Mouse (Mus musculus): ENCODE data around the gene Ror1. TPM values are rescaled to one million over a fixed set of nuclear protein-coding genes. Genes with fewer than 3 reads are reported as not detected.

Ror1 gene
- polyA plus RNA-seq, 1 experiment from 2014 or later, result 13.9 TPM

- H3K4me2 ChIP-seq, result no peak overlapping the region
- H3K36me3 ChIP-seq, result no peaks in the 10 kb centered on the region
- H3K9me3 ChIP-seq (replicated peaks), result 0 out of 2 replicates have a peak, but pooled peaks cover 3% of the 10 kb centered on the region
- WGBS, result 76% methylated on average over 10 of the region's 10 CpGs
- H3K27me3 ChIP-seq (replicated peaks), result peaks cover 15% of the 10 kb centered on the region
- H3K9ac ChIP-seq, result no peak overlapping the region
- H3K27ac ChIP-seq (ENCODE audit: poor library complexity, severe bottlenecking), result no peak overlapping the region
- 0 out of 2 replicates have a peak, but pooled peaks cover 9% of the 10 kb centered on the region for H3K4me1 ChIP-seq (replicated peaks)
- no peak overlapping the region for H3K4me3 ChIP-seq
- no peak for ATAC-seq (ENCODE audit: insufficient number of reproducible peaks, low FRiP score)
Observed at GRCm38 (mm10) chr4:100311775-100312537, 216.4 kb downstream of the Ror1 start.

DNA sequence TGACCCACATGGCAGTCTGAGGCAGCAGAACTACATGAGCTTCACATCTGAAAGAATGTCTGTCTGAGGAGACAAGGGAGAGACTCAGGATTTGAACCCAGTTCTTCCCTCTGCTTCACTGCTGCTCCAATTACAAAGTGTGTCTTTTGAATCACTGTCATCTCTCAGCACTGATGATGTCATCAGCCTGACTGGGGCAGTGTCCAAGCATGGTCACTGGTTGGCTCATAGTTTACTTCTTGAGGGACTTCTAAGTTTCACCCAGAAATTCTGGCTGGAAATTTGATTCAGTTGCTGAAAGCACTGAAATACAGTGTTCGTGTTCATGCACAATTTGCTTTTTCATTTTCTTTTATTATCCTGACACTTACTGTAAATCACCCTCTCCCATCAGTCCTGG lies 219.5 kb downstream of the Ror1 start:
- Histone ChIP-seq H3K4me2 (no peak overlapping the region), H3K27me3 (replicated peaks) (no peaks in the 10 kb centered on the region; the same call in 1 of the 2 replicates), H3K9me3 (replicated peaks) (peaks cover 10% of the 10 kb centered on the region), H3K9ac (no peak overlapping the region), H3K4me3 (no peak overlapping the region), H3K27ac (ENCODE audit: poor library complexity, severe bottlenecking) (no peak overlapping the region), H3K36me3 (no peaks in the 10 kb centered on the region), H3K4me1 (replicated peaks) (no peaks in the 10 kb centered on the region)
- WGBS, result 81% methylated on average over 1 of the region's 1 CpGs
- no peak for ATAC-seq (ENCODE audit: insufficient number of reproducible peaks, low FRiP score)

GRCm38 (mm10) chr4:100321758-100322157 lies 226.2 kb downstream of the Ror1 start:
- ATAC-seq (ENCODE audit: insufficient number of reproducible peaks, low FRiP score), result peak; percentile 68
- H3K9me3 ChIP-seq (replicated peaks), result peaks cover 7% of the 10 kb centered on the region
- H3K27me3 ChIP-seq (replicated peaks), result peaks cover 14% of the 10 kb centered on the region; the same call in 1 of the 2 replicates
- no peak overlapping the region for H3K4me3 ChIP-seq
- H3K4me1 ChIP-seq (replicated peaks), result peaks cover 18% of the 10 kb centered on the region
- H3K27ac ChIP-seq (ENCODE audit: poor library complexity, severe bottlenecking), result 0 out of 2 replicates have a peak overlapping the region, but pooled peaks have one; percentile 14
- WGBS, result 28% methylated on average over 6 of the region's 6 CpGs
- no peaks in the 10 kb centered on the region for H3K36me3 ChIP-seq
- H3K9ac ChIP-seq, result no peak overlapping the region
- H3K4me2 ChIP-seq, result no peak overlapping the region

DNA sequence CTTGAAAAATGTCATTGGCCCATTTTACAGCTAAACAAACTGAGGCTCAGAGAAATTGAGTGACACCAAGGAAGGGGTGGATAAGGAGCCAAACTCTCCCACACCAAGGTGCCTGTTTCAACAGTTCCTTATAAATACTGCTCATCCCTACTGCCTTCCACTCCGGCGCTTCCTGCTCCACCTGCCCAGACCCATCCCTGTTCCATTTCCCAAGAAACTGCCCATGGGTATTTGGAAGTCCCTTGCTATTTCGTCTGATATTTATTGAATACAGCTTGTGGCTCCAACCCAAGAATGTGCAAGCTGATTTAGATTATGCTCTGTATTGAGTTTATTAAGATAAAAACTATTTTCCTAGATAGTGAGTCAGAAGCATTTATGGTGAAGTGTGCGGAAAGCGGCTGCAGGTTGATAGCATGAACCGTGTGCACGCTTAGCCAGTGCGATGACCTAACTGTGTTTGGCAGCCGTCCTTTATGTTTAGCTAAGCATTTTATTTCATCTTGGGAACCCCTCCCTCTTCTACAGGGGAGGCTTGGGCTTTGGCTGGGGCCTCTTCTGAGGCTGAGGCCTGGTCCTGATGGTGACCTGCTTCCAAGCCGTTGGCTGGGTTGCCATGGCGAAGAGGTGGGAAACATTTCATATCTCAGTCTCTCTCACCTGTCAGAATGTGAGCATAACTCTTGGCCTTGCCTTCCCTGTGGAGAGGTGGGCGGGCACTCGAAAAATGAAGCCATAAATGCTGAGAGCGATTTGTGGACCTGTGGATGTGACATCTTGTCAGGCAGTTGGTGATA lies 229.3 kb downstream of the Ror1 start:
- Histone ChIP-seq H3K9me3 (replicated peaks) (no peaks in the 10 kb centered on the region; the same call in 1 of the 2 replicates), H3K27ac (ENCODE audit: poor library complexity, severe bottlenecking) (no peak overlapping the region), H3K36me3 (no peaks in the 10 kb centered on the region), H3K9ac (no peak overlapping the region), H3K27me3 (replicated peaks) (peaks cover 19% of the 10 kb centered on the region; the same call in 1 of the 2 replicates), H3K4me3 (no peak overlapping the region), H3K4me1 (replicated peaks) (peaks cover 24% of the 10 kb centered on the region), H3K4me2 (no peak overlapping the region)
- 67% methylated on average over 14 of the region's 14 CpGs for WGBS
- ATAC-seq (ENCODE audit: insufficient number of reproducible peaks, low FRiP score), result no peak

DNA sequence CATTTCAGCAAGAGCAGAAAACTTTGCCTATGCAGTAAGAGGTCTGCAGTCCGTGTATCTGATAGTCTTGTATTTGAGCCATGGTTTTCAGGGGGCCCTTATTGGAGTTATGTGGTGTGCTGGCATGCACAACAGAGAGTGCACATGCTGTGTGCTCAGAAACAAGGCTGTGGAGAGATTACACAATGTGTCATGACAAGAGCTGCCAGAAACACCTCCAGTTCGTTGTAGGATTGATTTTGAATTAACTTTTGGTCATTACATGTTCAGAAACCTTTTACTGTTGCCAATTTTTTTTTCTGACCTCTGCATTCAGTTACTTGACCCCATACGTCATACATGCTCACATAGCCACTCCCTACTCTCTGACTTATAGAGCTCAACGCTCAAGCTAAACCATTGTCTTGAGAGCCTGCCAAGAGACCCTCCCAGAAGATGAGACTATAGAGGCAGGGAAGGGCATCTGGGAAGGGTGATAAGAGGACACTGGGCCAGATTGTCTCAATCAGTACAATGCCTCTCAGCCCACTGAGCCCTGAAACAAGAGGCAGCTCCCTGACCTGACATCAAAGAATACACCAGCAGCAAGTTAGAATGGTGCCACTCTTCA lies 232.9 kb downstream of the Ror1 start:
- H3K36me3 ChIP-seq, result 0 out of 2 replicates have a peak, but pooled peaks cover under 1% of the 10 kb centered on the region
- 47% methylated on average over 4 of the region's 4 CpGs for WGBS
- no peak overlapping the region for H3K27ac ChIP-seq (ENCODE audit: poor library complexity, severe bottlenecking)
- H3K4me1 ChIP-seq (replicated peaks), result peaks cover 15% of the 10 kb centered on the region
- H3K9me3 ChIP-seq (replicated peaks), result no peaks in the 10 kb centered on the region; the same call in 1 of the 2 replicates
- H3K9ac ChIP-seq, result no peak overlapping the region
- H3K27me3 ChIP-seq (replicated peaks), result peaks cover 15% of the 10 kb centered on the region
- ATAC-seq (ENCODE audit: insufficient number of reproducible peaks, low FRiP score), result no peak
- H3K4me2 ChIP-seq, result no peak overlapping the region
- no peak overlapping the region for H3K4me3 ChIP-seq

- Histone ChIP-seq H3K27ac (ENCODE audit: poor library complexity, severe bottlenecking) (no peak overlapping the region), H3K4me2 (no peak overlapping the region), H3K27me3 (replicated peaks) (peaks cover 31% of the 10 kb centered on the region), H3K9ac (no peak overlapping the region), H3K36me3 (peaks cover 4% of the 10 kb centered on the region; the same call in 1 of the 2 replicates), H3K4me3 (no peak overlapping the region), H3K9me3 (replicated peaks) (no peaks in the 10 kb centered on the region), H3K4me1 (replicated peaks) (no peaks in the 10 kb centered on the region)
- 81% methylated on average over 2 of the region's 2 CpGs for WGBS
- no peak for ATAC-seq (ENCODE audit: insufficient number of reproducible peaks, low FRiP score)
Observed at GRCm38 (mm10) chr4:100335168-100335567, 239.6 kb downstream of the Ror1 start.

GRCm38 (mm10) chr4:100347791-100348190 lies 252.2 kb downstream of the Ror1 start:
- Histone ChIP-seq H3K27ac (ENCODE audit: poor library complexity, severe bottlenecking) (no peak overlapping the region), H3K9ac (no peak overlapping the region), H3K4me2 (no peak overlapping the region), H3K9me3 (replicated peaks) (no peaks in the 10 kb centered on the region), H3K4me3 (no peak overlapping the region), H3K27me3 (replicated peaks) (peaks cover 30% of the 10 kb centered on the region), H3K36me3 (no peaks in the 10 kb centered on the region), H3K4me1 (replicated peaks) (peaks cover 18% of the 10 kb centered on the region)
- no peak for ATAC-seq (ENCODE audit: insufficient number of reproducible peaks, low FRiP score)
- 76% methylated on average over 3 of the region's 3 CpGs for WGBS

DNA sequence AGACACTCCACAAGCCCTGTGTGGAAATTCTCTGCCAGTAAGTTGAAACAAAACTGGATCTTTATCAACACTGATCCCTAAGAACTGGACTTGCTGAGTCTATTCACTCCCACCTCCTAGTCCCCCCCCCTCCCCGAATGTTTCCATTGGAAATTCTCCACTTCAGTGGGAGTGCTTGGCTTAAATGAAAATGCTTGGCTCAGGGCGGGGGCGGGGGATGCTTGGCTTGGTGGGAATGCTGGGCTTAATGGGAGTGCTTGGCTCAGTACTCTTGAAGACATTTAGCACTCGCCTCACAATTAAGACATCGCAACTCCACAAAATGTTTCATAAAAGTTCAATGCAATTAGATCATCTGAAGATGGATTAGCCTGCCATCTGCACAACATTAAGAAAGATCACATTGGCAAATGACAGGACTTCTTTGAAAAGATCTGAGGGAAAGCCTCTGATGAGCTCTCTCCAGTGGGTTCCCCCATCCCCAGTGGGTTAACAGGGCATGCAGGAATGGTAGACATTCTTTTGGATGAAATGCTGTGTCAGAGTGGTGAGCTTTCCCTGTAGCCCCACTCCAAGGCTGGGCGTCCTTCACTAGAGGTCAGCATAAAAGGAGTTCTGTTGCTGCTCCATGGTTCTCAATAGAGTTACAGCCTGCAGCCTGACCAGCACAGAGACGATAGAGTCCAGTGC lies 254.7 kb downstream of the Ror1 start:
- ATAC-seq (ENCODE audit: insufficient number of reproducible peaks, low FRiP score), result no peak
- Histone ChIP-seq H3K9me3 (replicated peaks) (no peaks in the 10 kb centered on the region), H3K4me3 (no peak overlapping the region), H3K36me3 (no peaks in the 10 kb centered on the region), H3K9ac (no peak overlapping the region), H3K27me3 (replicated peaks) (peaks cover 27% of the 10 kb centered on the region; the same call in 1 of the 2 replicates), H3K4me1 (replicated peaks) (peaks cover 9% of the 10 kb centered on the region; the same call in 1 of the 2 replicates), H3K27ac (ENCODE audit: poor library complexity, severe bottlenecking) (no peak overlapping the region), H3K4me2 (no peak overlapping the region)
- 76% methylated on average over 7 of the region's 7 CpGs for WGBS

DNA sequence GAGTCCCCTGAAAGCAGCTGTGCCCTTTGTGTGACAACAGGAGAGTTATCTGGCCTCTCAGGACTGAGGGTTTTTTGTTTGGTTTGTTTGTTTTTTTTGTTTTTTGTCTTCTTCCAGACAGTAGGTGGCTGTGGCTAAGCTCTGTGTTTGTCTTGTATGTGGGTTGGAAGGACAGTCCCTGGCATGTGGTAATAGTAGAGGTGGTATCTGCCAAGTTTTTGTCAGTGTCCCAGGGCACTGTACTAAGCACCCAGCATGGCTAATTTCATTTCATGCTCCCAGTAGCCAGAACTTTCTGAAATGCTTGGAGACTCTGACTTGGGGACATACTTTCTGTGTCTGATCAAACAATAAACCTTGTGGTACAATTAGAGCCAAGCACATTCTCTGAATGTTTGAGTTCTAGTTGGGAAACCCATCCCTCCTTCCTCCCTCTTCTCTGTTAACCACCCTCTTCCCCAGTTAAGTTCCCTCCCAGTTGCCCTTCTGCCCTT lies 256.3 kb downstream of the Ror1 start:
- peaks cover 9% of the 10 kb centered on the region; the same call in 1 of the 2 replicates for H3K4me1 ChIP-seq (replicated peaks)
- no peak overlapping the region for H3K27ac ChIP-seq (ENCODE audit: poor library complexity, severe bottlenecking)
- peaks cover 29% of the 10 kb centered on the region; the same call in 1 of the 2 replicates for H3K27me3 ChIP-seq (replicated peaks)
- no peak overlapping the region for H3K9ac ChIP-seq
- H3K36me3 ChIP-seq, result no peaks in the 10 kb centered on the region
- no peaks in the 10 kb centered on the region for H3K9me3 ChIP-seq (replicated peaks)
- no peak overlapping the region for H3K4me2 ChIP-seq
- no peak for ATAC-seq (ENCODE audit: insufficient number of reproducible peaks, low FRiP score)
- H3K4me3 ChIP-seq, result no peak overlapping the region

GRCm38 (mm10) chr4:100355566-100355965 lies 260.0 kb downstream of the Ror1 start:
- Histone ChIP-seq H3K4me1 (replicated peaks) (peaks cover 17% of the 10 kb centered on the region), H3K27me3 (replicated peaks) (0 out of 2 replicates have a peak, but pooled peaks cover 9% of the 10 kb centered on the region), H3K9ac (no peak overlapping the region), H3K4me3 (no peak overlapping the region), H3K27ac (ENCODE audit: poor library complexity, severe bottlenecking) (no peak overlapping the region), H3K9me3 (replicated peaks) (no peaks in the 10 kb centered on the region), H3K36me3 (no peaks in the 10 kb centered on the region), H3K4me2 (no peak overlapping the region)
- WGBS, result 65% methylated on average over 5 of the region's 5 CpGs
- ATAC-seq (ENCODE audit: insufficient number of reproducible peaks, low FRiP score), result 0 out of 2 replicates have a peak, but pooled peaks have one; percentile 25

All from heart, embryonic 12.5 days (tissue).